Mouse (Mus musculus) liver, embryonic 14.5 days (tissue): ENCODE data around the gene Atp6ap1l. TPM values are rescaled to one million over a fixed set of nuclear protein-coding genes. Genes with fewer than 3 reads are reported as not detected.
A peak's percentile ranks its signal among the peaks of the same experiment; 100 is the strongest.

Experiments
- ATAC-seq: fragments of 200-750 bp; cut with Nextera tagmentation; 2 replicates; pipeline ENCODE4 v1.8.0; 2017; ENCODE audit warnings: moderate number of reproducible peaks, mild to moderate bottlenecking, moderate library complexity; ENCODE audit not compliant: insufficient read depth
- DNase-seq, 3 experiments: peaks; one replicate each; pipeline ENCODE4 v3.0.0-alpha.2; 2012 to 2013; ENCODE audit warnings: low read depth in 3 of 3, low spot score in 3 of 3
- H3K27ac ChIP-seq: fragments of 300-500 bp; sonication (generic); 2 replicates; pipeline ENCODE4 v1.5.1; 2014; ENCODE audit warnings: moderate library complexity, mild to moderate bottlenecking, control low read depth, inconsistent platforms
- H3K27me3 ChIP-seq: fragments of 300-500 bp; sonication (generic); 2 replicates; pipeline ENCODE4 v1.6.1; 2014; ENCODE audit warnings: mild to moderate bottlenecking, low read length, moderate library complexity; ENCODE audit not compliant: control insufficient read depth, insufficient read depth
- H3K36me3 ChIP-seq: fragments of 300-500 bp; sonication (generic); replicated peaks from 2 replicates; pipeline ENCODE4 v1.6.1; 2014; ENCODE audit warnings: low read depth; ENCODE audit not compliant: control insufficient read depth, insufficient read depth
- H3K4me1 ChIP-seq, 2 experiments: fragments of 200-500 bp in 1 of 2; fragments of 300-500 bp in 1 of 2; sonication (generic) in 1 of 2; replicated peaks; 2 replicates each; pipeline ENCODE4 v1.6.1; 2012 to 2014; ENCODE audit warnings: antibody characterized with exemption in 1 of 2, inconsistent platforms in 1 of 2, low read length in 1 of 2; ENCODE audit not compliant: control insufficient read depth in 2 of 2, insufficient read depth in 2 of 2
- H3K4me2 ChIP-seq: fragments of 300-500 bp; sonication (generic); 2 replicates; pipeline ENCODE4 v1.6.1; 2014; ENCODE audit warnings: low read depth, mild to moderate bottlenecking, control low read depth, moderate library complexity
- H3K4me3 ChIP-seq, 2 experiments: fragments of 200-500 bp in 1 of 2; fragments of 300-500 bp in 1 of 2; sonication (generic) in 1 of 2; 2 replicates each; pipeline ENCODE4 v1.5.1; 2012 to 2014; ENCODE audit warnings: low read depth in 2 of 2, low read length in 2 of 2, mild to moderate bottlenecking in 2 of 2, control low read depth in 1 of 2, inconsistent platforms in 1 of 2, moderate library complexity in 1 of 2; ENCODE audit not compliant: insufficient read depth in 1 of 2
- H3K9ac ChIP-seq: fragments of 300-500 bp; sonication (generic); replicated peaks from 2 replicates; pipeline ENCODE4 v1.6.1; 2014; ENCODE audit warnings: mild to moderate bottlenecking, control low read depth, moderate library complexity
- H3K9me3 ChIP-seq: fragments of 300-500 bp; sonication (generic); 2 replicates; pipeline ENCODE4 v1.6.1; 2016; ENCODE audit warnings: low read length, mixed read lengths; ENCODE audit not compliant: control insufficient read depth
- CTCF ChIP-seq: IDR thresholded peaks from 2 replicates; pipeline ENCODE4 v1.5.1; 2016; ENCODE audit warnings: antibody characterized with exemption, low read depth, control low read depth
- EP300 ChIP-seq: IDR thresholded peaks from 2 replicates; pipeline ENCODE4 v1.6.1; 2016; ENCODE audit warnings: antibody characterized with exemption, low read depth
- WGBS: fragments of 180-500 bp; shearing (Covaris S2); extraction: QIAGEN DNeasy Blood & Tissue Kit; methylation state at CpG from one replicate; pipeline ENCODE4 v1.1.7; 2014; ENCODE audit not compliant: insufficient replicate concordance; 5-methylcytosine and 5-hydroxymethylcytosine counted together
- polyA plus RNA-seq, 2 experiments: library from polyadenylated mRNA; depleted of rRNA in 1 of 2; stranded (reverse) in 1 of 2; unstranded in 1 of 2; fragments of >200 nt; fragmentation: Nextera tagmentation in 1 of 2; extraction: Ambion mirVana in 1 of 2; gene quantifications; 2 replicates each; pipeline versions ENCODE4 v1.2.1 to v1.2.3; 2012 to 2014

The Atp6ap1l gene
- polyA plus RNA-seq, 2 experiments, result not detected

GRCm38 (mm10) chr13:90890111-90890510, 15.0 kb downstream of the Atp6ap1l start:
- Histone ChIP-seq H3K4me3 (no peak overlapping the region), H3K27me3 (no peaks in the 10 kb centered on the region), H3K9me3 (no peaks in the 10 kb centered on the region), H3K4me2 (peak overlapping the region; percentile 28; the same call in 1 of the 2 replicates), H3K9ac (no peak overlapping the region), H3K36me3 (no peaks in the 10 kb centered on the region), H3K27ac (peak overlapping the region; percentile 20; the same call in 1 of the 2 replicates), H3K4me1 (peaks cover 6 to 19% of the 10 kb centered on the region in 2 experiments)
- ATAC-seq (peak; percentile 78), DNase-seq (peak; percentile 36 to 49 (median 41))
- 25% methylated on average over 5 of the region's 5 CpGs for WGBS
- TF ChIP-seq EP300 (peak; percentile 89), CTCF (no peak)

- TF ChIP-seq CTCF (peak; percentile 77), EP300 (no peak)
- under 1% methylated on average over 18 of the region's 18 CpGs for WGBS
- DNase-seq (peak; percentile 49 to 57 (median 51)), ATAC-seq (peak; percentile 46; the same call in 1 of the 2 replicates)
- Histone ChIP-seq H3K4me1 (peaks cover 6 to 19% of the 10 kb centered on the region in 2 experiments), H3K4me3 (peak overlapping the region; percentile 47 to 75), H3K9me3 (no peaks in the 10 kb centered on the region), H3K36me3 (no peaks in the 10 kb centered on the region), H3K27ac (no peak overlapping the region), H3K9ac (0 out of 2 replicates have a peak overlapping the region, but pooled peaks have one; percentile 28), H3K4me2 (peak overlapping the region; percentile 72), H3K27me3 (no peaks in the 10 kb centered on the region)
These were observed 18.6 kb downstream of the Atp6ap1l start for GRCm38 (mm10) chr13:90886568-90886983.

GRCm38 (mm10) chr13:90885856-90886532, 19.2 kb downstream of the Atp6ap1l start:
- Histone ChIP-seq H3K4me3 (peak overlapping the region; percentile 47 to 75), H3K27me3 (no peaks in the 10 kb centered on the region), H3K4me1 (peaks cover 6 to 19% of the 10 kb centered on the region in 2 experiments), H3K36me3 (no peaks in the 10 kb centered on the region), H3K4me2 (peak overlapping the region; percentile 72), H3K9me3 (no peaks in the 10 kb centered on the region), H3K27ac (no peak overlapping the region), H3K9ac (no peak overlapping the region)
- 34% methylated on average over 13 of the region's 13 CpGs for WGBS
- peak; percentile 55 for ATAC-seq
- TF ChIP-seq EP300, result no peak
- peak in 1 of 3 experiments; percentile 7 for DNase-seq

- H3K4me1 ChIP-seq, result peaks cover 0 to 9% of the 10 kb centered on the region in 2 experiments; a peak in 2 of 4 replicates
- no peak overlapping the region for H3K9ac ChIP-seq
- DNase-seq (no peak), ATAC-seq (no peak)
- H3K4me2 ChIP-seq, result no peak overlapping the region
- no peaks in the 10 kb centered on the region for H3K9me3 ChIP-seq
- no peak overlapping the region for H3K4me3 ChIP-seq
- no peaks in the 10 kb centered on the region for H3K36me3 ChIP-seq
- H3K27ac ChIP-seq, result no peak overlapping the region
- TF ChIP-seq CTCF (no peak), EP300 (no peak)
- 32% methylated on average over 1 of the region's 1 CpGs for WGBS
- no peaks in the 10 kb centered on the region for H3K27me3 ChIP-seq
These were observed 23.3 kb downstream of the Atp6ap1l start for GRCm38 (mm10) chr13:90881727-90882429.

- ATAC-seq (no peak), DNase-seq (no peak)
- Histone ChIP-seq H3K4me2 (no peak overlapping the region), H3K27me3 (no peaks in the 10 kb centered on the region), H3K4me1 (no peaks in the 10 kb centered on the region), H3K9me3 (no peaks in the 10 kb centered on the region), H3K27ac (no peak overlapping the region), H3K36me3 (no peaks in the 10 kb centered on the region), H3K9ac (no peak overlapping the region), H3K4me3 (no peak overlapping the region)
- WGBS, result 55% methylated on average over 4 of the region's 4 CpGs
- TF ChIP-seq CTCF (no peak), EP300 (no peak)
These were observed 33.6 kb downstream of the Atp6ap1l start for GRCm38 (mm10) chr13:90871579-90871978.
